Mouse (Mus musculus) megakaryocyte, embryonic 14.5 days (primary cell): ENCODE data around the gene Plekho1.

Experiments used
- FLI1 ChIP-seq: IDR thresholded peaks from 2 replicates; pipeline ENCODE4 v1.6.1; 2012; ENCODE audit warnings: low read length, inconsistent platforms, mixed read lengths
- GATA1 ChIP-seq: IDR thresholded peaks from 3 replicates; pipeline ENCODE4 v1.6.1; 2012; ENCODE audit warnings: mixed read lengths, low read length, inconsistent platforms, borderline replicate concordance

DNA sequence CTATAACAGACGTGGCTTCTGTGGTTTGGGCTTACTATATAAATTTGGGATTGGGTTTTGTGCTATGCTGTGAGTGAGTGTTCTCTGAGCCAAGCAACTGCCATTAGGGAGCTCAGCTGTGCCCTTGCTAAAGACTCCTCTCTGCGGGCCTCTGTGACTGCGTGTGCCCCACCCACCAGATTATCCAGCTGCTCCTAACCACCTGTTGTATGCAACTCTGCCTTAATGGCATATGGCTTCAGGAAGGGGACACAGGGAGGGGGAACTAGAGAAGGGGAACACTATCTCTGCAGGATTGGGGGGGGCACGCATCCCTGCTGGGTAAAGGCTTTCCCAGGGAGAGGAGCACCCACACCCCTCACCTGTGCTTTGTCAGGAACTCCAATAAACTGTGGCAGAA is 37.2 kb upstream of the Plekho1 start:
- TF ChIP-seq FLI1: no peak
- no peak for TF ChIP-seq GATA1
